Mouse (Mus musculus) spleen, adult 2 months (tissue): ENCODE data around the gene Tlr3.

ENCODE experiments used
- CTCF ChIP-seq: fragments of 200-500 bp; IDR thresholded peaks from 2 replicates; pipeline ENCODE4 v1.5.1; 2011; ENCODE audit warnings: mild to moderate bottlenecking, inconsistent platforms; ENCODE audit not compliant: insufficient read depth, insufficient read length, insufficient replicate concordance; ENCODE audit errors: extremely low read depth
- POLR2A ChIP-seq: fragments of 200-500 bp; IDR thresholded peaks from 2 replicates; pipeline ENCODE4 v1.6.1; 2011; ENCODE audit warnings: low read depth, low read length, inconsistent platforms

- TF ChIP-seq POLR2A (no peak), CTCF (no peak)
Measured at GRCm38 (mm10) chr8:45381963-45382347, 28.9 kb downstream of the Tlr3 start, which contains the start of gene Fam149a.
